Mouse (Mus musculus): ENCODE measurements around the gene Gm10799. TPM values are rescaled to one million over a fixed set of nuclear protein-coding genes. Genes with fewer than 3 reads are reported as not detected.
A peak's percentile ranks its signal among the peaks of the same experiment; 100 is the strongest.

The Gm10799 gene
- polyA plus RNA-seq, 1 experiment: not detected

- peak within 1 kb of the TSS; percentile 2; the same call in 1 of the 2 replicates for H3K27ac ChIP-seq (ENCODE audit: insufficient read depth, low read length)
- peaks cover 2% of the 10 kb centered on the region for H3K4me1 ChIP-seq (ENCODE audit: control insufficient read depth, insufficient read depth, low read length)
- TF ChIP-seq POLR2A (IDR thresholded peaks at IDR 0.05; ENCODE audit: low read depth, low read length) (peak; percentile 92), CTCF (IDR thresholded peaks at IDR 0.05; ENCODE audit: borderline replicate concordance, insufficient read depth, low read length) (no peak)
- H3K4me3 ChIP-seq (ENCODE audit: insufficient read depth, low read length): peak within 1 kb of the TSS; percentile 88
These were observed 40.8 kb downstream of the Gm10799 start, which contains the start of gene Fbxo3 for GRCm38 (mm10) chr2:104027458-104028138. TSS of gene Fbxo3 (plus strand) at chr2:104027721.

DNA sequence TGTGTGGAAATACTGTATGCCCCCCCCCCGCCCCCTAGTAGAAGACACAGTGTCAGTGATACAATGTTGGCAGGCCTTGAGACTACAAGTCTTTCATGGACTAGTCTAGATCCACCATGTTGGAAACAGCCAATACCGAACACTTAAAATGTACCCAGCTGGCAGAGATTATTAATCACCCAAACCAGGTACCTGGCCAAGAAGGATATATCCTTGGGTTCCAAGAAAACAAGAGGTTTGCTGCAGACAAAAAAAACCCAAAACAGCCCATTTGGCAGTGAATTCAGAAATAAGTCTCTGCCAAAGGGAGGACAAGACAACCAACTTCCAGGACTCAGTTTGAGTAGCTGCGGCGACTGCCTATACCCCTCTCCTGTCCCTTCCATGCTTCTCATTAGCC, 43.7 kb downstream of the Gm10799 start:
- no peak overlapping the region for H3K27ac ChIP-seq (ENCODE audit: insufficient read depth, low read length)
- TF ChIP-seq CTCF (IDR thresholded peaks at IDR 0.05; ENCODE audit: borderline replicate concordance, insufficient read depth, low read length) (no peak), POLR2A (IDR thresholded peaks at IDR 0.05; ENCODE audit: low read depth, low read length) (no peak)
- H3K4me3 ChIP-seq (ENCODE audit: insufficient read depth, low read length): no peak overlapping the region
- peaks cover 2% of the 10 kb centered on the region for H3K4me1 ChIP-seq (ENCODE audit: control insufficient read depth, insufficient read depth, low read length)

GRCm38 (mm10) chr2:104023096-104023495, 45.3 kb downstream of the Gm10799 start:
- no peak overlapping the region for H3K27ac ChIP-seq (ENCODE audit: insufficient read depth, low read length)
- H3K4me1 ChIP-seq (ENCODE audit: control insufficient read depth, insufficient read depth, low read length): no peaks in the 10 kb centered on the region
- H3K4me3 ChIP-seq (ENCODE audit: insufficient read depth, low read length): no peak overlapping the region
- TF ChIP-seq CTCF (IDR thresholded peaks at IDR 0.05; ENCODE audit: borderline replicate concordance, insufficient read depth, low read length) (no peak), POLR2A (IDR thresholded peaks at IDR 0.05; ENCODE audit: low read depth, low read length) (no peak)

Other genes with a start within 250 kb of the Gm10799 start
- gene Lmo2, start 110.6 kb downstream of the Gm10799 start, polyA plus RNA-seq (2011; ENCODE audit: insufficient read length, low read depth, missing spikeins): 0.84 TPM in 1 of 2 replicates, not detected in the other
- gene Fbxo3, start 40.8 kb downstream of the Gm10799 start, polyA plus RNA-seq (2011; ENCODE audit: insufficient read length, low read depth, missing spikeins): 39.9 and 43.5 TPM in 2 replicates
- not detected in 2 replicates for gene 4931422A03Rik, start 40.2 kb downstream of the Gm10799 start, polyA plus RNA-seq (2011; ENCODE audit: insufficient read length, low read depth, missing spikeins)
- gene Gm10912, start 2.7 kb downstream of the Gm10799 start, polyA plus RNA-seq (2011; ENCODE audit: insufficient read length, low read depth, missing spikeins): not detected in 2 replicates
- gene Cd59b, start 1.3 kb upstream of the Gm10799 start, polyA plus RNA-seq (2011; ENCODE audit: insufficient read length, low read depth, missing spikeins): 3.4 and 3.5 TPM in 2 replicates
- 52.5 and 67.1 TPM in 2 replicates for gene Cd59a, start 27.3 kb upstream of the Gm10799 start, polyA plus RNA-seq (2011; ENCODE audit: insufficient read length, low read depth, missing spikeins)
- not detected in 2 replicates for gene A930018P22Rik, start 54.2 kb upstream of the Gm10799 start, polyA plus RNA-seq (2011; ENCODE audit: insufficient read length, low read depth, missing spikeins)